Mouse (Mus musculus) gastrocnemius, adult 8-10 months (tissue): ENCODE results near the gene Nectin1. TPM values are rescaled to one million over a fixed set of nuclear protein-coding genes. Genes with fewer than 3 reads are reported as not detected.
A peak's percentile ranks its signal among the peaks of the same experiment; 100 is the strongest.

Experiments
- DNase-seq, 2 experiments: peaks; one replicate each; pipeline ENCODE4 v3.0.0; 2022; ENCODE audit warnings: low spot score in 2 of 2
- total RNA-seq, 4 experiments: library from RNA; stranded (reverse); gene quantifications; 2 replicates each; pipeline ENCODE4 v1.2.4; 2022

Nectin1 gene
- total RNA-seq, 4 experiments from 2014 or later, result 1.0 to 2.1 (median 1.5) TPM

DNA sequence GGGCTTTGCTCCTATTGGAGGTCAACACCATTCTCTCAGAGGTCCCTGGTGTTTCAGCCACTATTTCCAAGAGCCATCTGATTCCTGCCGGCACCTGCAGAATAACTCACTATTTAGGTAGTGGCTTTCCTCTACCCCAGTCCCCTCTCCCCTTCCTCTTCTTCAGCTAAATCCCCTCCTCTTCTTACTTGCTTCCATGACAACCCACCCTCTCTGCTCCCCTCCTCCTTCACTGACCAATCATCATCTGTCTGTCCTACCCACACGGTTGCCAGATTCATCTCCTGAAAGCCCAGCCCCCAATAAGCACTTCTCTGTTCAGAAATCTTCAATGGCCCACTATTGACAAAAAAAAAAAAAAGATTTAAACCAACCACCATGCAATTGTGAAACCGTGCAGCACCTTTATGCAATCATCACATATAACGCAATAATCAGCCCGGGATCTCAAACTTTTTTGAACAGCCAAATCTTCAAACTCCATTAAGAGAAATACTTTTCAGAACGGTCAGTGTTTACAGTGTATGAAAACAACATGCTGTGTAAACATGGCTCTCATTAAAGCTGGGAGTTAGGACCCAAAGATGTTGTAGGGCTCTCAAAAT, 5.2 kb upstream of the Nectin1 start:
- DNase-seq, result no peak

DNA sequence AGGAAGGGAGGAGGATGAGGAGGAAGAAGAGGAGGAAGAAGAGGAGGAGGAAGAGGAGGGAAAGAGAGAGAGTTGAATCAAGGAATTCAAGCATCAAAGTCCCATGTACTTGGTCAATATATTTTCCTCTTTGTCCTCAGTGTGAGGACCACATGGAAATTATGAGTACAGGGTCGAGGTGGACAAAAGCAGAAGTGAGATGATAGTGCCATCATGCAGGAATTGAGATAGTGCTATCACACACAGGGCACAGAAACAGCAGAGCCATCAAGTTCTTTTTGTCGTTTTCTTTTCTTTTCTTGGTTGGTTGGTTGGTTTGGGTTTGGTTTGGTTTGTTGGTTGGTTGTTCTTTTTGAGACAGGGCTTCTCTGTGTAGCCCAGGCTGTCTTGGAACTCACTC, 2.5 kb upstream of the Nectin1 start:
- no peak for DNase-seq

DNA sequence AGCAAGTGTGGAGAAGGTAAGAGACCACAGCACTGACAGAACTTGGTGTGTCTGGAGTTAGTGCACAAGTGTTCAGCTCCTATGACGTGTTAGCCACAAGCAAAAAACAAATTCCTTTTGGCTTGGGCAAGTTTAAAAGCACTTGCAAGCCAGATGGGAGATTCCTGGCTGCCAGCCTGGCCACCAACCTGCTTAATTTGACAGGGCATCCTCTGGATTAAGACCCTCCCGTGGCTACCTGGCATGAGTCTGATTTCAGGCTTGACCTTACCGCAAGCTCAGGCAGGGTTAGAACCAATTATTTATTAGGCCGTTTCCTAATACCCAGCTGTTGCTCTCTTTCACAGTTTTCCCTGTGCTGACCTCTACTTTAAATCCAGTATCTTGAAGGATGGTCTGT, 1.7 kb upstream of the Nectin1 start:
- no peak for DNase-seq

DNA sequence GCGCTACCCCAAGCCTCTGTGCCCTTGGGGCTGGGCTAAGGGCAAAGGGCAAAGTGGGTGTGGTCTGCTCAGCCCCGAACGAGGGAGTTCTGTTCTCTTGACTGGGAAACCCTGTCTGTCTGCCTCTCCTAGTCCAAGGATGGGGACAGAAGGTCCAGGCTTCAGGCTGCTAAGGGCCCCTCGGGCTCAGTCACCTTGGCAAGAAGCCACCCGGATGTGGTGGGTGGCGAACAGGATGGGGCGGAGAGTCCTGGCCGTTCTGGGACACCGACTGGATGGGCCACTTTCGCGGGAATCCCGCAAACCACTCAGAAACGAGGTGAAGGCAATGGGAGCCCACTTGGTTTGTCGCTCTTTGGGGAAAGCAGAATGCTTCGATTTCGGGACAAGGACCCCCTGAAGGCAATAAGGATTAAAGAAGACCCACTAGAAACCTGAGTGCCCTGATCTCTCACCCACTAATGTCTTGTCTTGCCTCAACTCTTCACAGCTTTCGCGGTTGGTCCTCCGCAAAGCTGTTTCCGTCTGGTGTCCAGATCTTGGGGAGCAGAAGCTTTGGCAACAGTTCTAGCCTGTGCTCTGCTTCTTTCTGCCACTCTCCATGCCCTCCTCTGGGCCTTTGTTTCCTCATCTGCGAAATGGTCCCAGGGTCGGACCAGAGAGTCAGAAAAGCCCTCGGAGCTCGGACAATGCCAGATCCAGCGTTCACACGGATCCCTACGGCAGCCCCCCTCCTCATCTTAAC, 710 bp upstream of the Nectin1 start:
- peak; percentile 58 to 70 for DNase-seq

DNA sequence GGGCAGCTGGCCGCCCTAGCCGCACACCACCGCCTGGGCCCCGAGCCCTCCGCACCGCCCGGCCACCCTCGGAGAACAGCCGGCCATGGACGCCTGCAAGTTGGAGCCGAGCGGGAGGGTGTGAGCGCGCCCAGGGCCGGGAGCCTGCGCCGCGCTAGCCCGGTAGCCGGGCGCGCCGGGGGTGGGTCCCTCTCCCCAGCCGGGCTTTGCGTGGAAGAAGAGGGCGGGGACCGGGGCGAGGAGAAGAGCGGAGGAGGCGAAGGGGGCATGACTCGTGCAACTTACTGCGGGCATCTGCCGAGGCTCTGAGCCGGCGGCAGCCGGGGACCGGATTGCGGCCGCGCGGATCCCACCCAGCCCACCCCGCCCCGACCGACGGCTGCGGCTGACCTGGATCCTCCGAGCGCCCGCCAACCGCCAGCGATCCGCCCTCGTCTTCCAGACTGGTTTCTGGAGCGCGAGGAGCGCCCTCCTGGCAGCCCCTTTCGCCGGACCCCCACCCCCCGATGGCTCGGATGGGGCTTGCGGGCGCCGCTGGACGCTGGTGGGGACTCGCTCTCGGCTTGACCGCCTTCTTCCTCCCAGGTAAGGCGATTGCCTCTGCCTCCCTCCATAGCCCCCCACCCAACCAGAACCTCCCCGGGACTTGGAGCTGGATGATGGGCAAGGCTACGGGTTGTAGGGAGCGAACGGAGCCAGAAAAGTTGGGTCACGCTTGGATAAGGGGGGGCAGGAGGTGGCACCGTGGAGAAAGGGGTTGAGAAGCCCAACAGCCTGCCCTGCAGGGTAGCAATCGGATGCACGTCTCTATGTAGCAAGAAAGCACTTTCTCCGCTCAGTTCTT, 576 bp downstream of the Nectin1 start:
- no peak for DNase-seq

DNA sequence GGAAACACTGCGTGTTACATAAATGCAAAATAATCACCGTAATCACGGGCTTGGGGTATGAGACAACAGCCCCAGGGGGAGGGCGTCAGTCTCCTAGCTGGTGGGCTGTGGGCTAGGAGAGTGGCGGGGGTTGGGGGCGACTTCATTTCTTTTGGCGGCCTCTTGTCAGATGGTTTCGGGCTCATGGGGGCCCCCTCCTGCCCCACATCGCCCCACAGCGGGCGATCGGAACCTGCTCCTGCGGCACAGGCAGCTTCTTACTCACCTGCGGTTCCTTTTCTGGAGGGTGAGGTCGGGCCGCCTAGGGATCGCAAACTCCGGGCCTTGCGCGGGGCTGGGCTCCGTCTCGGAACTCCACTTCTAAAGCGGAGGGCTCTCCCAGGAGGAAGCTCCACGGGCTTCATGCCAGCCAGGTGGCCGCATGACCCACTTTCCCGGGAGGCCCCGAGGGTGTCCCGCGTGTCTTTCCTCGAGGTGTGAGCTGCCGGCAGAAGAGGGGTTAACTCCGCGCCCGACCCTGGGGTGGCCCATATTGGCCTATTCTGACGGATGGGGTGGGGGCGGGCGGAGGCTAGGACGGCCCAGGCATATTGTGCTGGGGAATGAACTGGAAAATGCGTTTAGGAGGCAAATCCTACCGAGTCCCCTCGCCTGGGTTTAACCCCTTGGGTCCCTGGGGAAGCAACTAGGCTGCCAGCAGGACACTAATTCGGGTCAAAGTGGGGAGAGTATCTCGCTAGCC, 1.4 kb downstream of the Nectin1 start:
- DNase-seq, result no peak

DNA sequence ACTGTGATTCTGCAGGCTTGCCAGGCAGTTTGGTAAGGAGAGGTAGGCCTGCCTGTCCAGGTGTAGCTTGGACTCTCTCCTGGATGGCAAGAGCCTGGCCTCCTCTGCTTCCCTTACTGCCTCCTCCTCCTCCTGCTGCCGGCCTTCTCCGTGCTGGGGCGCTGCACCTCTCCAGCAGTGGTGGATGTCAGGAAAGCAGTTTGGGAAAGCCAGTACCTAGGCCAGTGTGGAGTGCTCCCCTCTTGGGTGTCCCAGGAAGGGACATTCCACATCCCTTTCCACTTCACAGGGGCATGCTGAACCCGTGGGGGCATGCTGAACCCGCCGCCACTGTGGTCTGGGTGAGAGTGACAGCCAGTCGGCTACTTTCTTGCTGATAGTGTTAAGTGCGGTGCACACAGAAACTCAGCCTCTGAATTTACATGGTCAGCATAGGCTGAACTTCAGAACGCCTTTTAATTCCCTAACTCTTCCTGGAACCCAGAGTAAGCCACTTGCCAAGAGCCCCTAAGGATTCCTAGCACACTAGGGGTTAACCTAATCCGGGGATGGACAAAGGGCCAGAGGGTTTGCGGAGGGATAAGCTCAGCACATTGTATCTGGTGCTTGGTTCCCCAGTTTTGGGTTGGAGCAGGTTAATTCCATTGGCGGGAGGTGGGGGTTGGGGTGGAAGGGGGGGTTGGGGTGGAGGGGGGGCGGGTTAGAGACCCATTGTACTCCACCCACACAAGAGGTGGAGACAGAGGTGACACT, 2.3 kb downstream of the Nectin1 start:
- DNase-seq, result no peak

DNA sequence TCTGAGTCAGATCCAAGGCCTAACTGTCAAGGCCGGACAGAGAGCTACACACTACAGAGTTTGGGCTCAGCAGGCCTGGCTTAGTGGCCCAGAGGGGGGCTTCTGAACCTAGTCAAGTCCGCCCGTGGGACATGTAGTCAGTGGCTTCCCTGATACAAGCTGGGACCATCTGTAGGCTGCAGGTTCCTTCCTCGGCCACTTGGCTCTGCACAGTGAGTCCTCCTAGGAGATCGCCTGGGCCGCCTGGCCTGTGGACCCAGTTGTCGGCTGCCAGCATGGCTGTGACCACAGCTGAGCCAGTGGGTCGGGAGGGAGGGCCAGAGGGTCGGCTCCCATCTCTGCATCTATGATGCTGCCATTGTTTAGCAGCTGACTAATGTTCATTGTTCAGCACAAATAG, 3.9 kb downstream of the Nectin1 start:
- DNase-seq, result no peak

DNA sequence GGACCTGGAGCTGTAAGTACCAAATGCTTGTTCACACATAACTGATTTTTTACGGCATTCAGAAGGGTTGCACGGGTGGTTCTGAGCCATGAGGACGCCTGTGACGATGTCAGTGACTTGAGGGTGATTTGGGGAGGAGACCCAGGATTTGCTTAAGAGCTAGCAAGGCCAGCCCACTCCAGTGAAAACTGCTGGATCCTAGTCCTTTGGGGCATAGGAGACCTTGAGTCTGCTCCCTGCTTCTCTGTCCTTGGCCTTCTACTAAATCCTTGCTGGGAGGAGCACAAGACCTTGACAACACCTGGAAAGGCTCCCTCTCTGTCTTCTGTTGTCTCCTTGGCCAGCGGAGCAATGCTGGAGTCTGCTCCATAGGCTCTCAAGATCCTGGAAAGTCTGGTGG, 4.7 kb downstream of the Nectin1 start:
- no peak for DNase-seq

DNA sequence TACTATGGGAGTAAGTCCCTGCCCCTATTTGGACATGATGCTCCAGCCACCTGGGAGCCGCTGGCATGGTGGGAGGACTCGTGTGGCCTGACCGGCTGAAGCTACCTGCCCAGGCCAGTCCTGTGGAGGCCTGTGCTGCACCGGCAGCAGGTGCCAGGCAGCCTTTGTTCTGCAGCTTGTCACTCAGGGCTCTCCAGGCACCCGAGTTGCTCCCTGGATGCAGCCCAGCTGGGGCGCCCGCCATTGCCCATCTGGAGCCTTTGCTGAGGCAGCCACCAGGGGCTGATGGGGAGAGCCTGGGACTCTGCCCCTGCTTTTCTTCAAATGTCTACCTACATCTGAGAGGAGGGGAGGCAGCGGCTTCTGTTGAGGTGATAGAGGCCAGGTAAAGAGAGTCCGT, 6.3 kb downstream of the Nectin1 start:
- DNase-seq, result no peak

DNA sequence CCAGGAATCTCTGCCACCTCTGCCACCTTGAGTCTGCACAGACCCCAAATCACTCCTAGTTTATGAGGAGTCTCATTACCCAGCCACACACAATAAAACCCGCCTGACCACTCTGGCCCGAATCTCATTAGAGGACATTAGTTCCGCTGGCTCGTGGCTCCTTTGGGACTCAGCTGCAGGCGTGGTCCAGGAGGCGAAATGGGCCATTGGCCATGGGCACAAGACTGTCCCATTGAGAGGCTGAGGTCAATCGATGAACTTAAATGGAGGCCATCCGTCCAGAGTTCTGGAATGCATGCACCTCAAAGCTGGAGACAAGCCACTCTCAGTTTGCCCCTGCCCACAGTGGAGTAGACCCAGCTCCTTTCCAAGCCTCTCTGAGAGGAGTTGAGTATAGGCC, 7.3 kb downstream of the Nectin1 start:
- DNase-seq, result no peak

DNA sequence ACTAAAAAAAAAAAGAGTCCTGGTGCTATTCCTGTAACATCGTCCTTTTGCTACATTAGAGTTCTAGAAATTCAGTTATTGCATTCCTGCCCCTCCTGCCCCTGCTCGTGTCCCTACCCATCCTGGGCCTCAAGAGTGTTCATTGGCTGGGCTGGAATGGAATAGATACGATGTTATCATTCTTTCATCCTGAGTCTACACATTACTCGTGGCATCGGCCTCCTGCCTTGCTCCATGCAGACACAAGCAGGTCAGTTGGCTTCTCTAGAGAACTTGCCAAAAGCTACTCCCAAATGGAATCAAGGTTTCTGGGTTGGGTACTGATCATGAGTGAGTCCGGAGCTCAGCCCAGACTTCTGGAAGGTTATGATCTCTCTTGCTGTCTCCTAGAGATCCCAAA, 9.7 kb downstream of the Nectin1 start:
- no peak for DNase-seq

DNA sequence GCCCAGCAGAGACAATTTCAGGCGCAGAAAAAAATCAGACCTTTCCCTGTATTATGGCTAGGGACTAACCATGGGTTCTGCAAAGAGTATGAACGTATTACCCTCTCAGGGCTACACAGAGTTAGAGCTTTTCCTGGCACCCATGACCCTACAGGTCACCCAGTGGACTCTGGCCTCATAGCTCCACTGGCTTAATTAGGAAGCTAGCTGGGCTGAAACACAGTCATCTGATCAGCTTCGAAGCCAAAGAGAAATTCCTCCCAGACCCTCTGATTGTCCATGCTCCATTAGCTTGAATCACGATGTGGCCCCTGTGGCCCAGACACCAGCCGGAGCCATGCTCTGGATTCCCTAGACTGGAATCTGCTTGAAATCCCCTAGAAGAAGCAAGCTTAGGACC, 10.3 kb downstream of the Nectin1 start:
- DNase-seq, result no peak

DNA sequence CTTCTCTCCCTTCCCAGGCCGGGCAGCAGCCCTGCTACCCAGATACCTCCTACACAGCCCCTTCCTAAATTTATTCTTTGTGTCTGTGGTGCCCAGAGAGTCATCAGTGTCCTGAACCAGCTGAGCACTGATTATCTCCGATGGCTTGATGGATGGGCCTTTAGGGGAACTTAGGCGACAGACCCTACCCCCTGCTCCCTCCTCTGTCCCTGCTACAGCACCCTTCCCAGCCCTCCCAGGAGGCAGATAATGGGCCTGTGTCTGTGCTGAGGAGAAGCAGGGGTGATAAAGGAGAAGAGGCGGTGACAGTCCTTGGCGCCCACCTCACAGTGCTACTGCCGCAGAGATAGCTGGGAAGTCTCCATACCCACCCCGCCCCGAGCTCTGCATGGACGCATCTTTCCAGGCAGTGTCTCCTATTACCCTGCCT, 11.0 kb downstream of the Nectin1 start:
- no peak for DNase-seq

DNA sequence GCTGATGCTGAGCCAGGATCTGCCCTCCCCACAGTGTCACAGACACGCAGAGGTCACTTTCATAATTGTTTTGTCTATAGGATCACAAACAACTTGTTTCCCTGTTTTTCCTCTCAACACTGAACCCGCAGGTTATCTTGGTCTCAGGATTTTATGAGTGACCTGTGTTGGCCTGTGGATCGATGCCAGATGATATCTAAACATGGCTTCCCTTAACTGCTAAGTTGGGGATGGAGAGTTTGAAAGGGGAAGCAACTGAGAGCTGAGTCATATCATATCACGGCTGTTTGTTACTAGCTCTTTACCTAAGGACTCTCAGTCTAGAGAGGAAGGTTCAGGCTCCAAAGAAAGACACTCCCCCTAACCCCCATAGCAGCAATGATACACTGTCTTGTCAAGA, 11.7 kb downstream of the Nectin1 start:
- DNase-seq, result no peak

DNA sequence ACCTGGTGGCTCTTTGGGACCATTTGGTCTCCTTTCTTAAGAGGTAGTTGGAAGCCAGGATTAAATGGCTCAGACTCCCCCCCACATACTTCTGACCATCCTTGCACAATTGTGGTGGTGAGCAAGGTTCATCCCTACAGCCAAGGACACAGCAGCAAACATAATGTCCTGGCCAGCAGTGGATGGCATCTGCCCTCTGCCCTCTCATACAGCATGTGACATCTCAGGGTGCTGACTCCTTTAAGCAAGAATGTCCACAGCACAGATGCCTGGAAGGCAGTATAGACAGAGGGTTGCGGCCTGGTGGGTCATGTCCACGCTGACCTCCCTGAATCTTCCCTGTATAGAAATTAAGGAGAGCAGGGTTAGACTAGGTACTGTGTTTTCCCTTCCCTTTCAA, 12.1 kb downstream of the Nectin1 start:
- no peak for DNase-seq

DNA sequence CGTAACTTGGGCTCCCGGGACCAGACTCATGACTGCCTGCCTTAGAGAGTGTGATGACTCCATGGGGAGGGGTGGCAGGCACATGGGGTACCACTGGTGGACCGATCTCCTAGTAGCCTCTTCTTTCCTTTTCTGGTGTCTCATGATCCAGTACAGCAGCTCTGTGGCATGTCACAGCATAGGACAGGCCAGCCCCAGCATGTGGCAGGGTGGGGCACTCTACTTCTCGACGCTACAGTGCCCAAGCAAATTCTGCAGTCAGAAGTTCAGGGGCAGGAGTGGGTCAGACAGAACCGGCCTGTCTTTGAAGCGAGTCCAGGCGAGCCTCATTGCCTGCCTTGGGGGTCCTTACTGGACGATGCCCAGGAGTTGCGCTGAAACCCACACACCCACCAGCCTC, 13.4 kb downstream of the Nectin1 start:
- no peak for DNase-seq

DNA sequence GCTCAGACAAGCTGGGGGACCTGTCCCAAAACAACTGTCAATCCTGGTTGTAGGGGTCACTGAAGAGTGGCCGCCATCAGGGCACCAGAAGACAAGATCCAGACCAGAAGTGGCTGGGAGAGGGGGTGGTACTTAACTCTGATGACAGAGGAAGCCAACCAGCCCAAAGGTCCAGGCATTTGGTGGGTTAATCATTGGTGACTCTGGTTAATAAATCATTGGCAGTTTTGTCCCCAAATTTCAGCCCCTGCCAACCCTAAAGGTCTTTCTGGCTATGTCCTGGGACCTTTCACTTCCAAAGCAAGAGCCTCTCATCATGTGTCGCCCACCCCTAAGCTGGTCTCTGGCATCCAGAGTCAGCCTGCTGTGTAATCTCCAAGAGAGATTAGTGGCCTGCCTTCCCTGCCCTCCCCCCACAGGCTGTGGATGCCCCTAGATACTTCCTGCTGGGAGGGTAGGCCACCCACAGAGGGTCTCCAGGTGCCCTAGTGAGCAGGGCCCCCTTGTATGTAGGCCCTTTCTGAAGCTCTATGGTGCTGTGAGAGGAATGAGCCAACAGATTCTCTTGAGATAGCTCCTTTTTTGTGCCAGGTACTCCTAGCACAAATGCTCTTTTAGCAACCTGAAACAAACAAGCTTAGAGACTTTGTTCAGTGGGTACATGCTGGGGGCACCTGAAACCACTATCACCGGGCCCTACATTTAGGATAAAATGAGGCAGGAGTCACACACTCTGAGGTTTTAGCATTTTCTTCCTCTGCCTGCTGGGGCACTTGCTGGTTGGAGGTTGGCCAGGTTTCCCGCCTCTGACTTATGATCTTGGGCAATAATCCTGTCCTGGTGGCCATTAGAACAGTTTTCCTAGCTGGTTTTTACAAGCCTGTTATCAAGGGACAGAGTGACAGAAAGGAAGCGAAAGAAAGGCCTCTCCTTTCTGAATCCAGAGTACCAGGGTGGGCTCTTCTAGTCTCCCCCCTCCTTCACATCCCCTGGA, 14.5 kb downstream of the Nectin1 start:
- DNase-seq, result no peak

DNA sequence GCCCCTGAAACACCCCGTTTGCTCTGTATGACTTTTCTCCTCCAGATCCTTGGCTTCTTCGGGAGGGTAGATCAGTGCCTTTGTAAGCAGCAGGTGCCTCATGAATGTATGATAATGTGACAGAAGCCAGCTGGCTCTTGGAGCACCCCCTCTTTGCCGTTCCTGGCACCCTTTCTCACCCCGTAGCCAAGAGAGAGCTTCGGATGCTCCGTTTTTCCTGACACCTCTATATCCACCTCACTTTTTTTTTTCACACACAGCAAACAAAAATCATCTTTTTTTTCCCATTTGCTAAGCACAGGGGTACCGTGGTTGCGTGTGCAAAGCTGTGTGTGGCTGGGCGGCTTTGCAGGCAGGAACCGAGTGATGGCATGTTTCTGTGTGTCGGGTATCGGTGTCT, 16.3 kb downstream of the Nectin1 start:
- no peak for DNase-seq
